Mouse (Mus musculus) ES-E14 (cell line): Measurements from ENCODE around the gene Slc45a3. TPM values are rescaled to one million over a fixed set of nuclear protein-coding genes. Genes with fewer than 3 reads are reported as not detected.

Experiments used
- DNase-seq: peaks from one replicate; pipeline ENCODE4 v3.0.0-alpha.2; 2013; ENCODE audit warnings: low read depth, low spot score
- H3K27ac ChIP-seq: 2 replicates; pipeline ENCODE4 v1.5.1; 2012; ENCODE audit warnings: low read depth, mild to moderate bottlenecking, low read length, moderate library complexity, mixed read lengths; ENCODE audit not compliant: poor library complexity, insufficient read depth, severe bottlenecking
- H3K36me3 ChIP-seq: 2 replicates; pipeline ENCODE4 v1.6.1; 2012; ENCODE audit warnings: mild to moderate bottlenecking, low read length, moderate library complexity, mixed read lengths; ENCODE audit not compliant: control insufficient read depth, poor library complexity, insufficient read depth, severe bottlenecking
- H3K4me1 ChIP-seq, 2 experiments: fragments of 150-350 bp in 1 of 2; sonication (generic) in 1 of 2; 2 replicates each; pipeline ENCODE4 v1.6.1; 2012; ENCODE audit warnings: low read length in 2 of 2, mild to moderate bottlenecking in 1 of 2, mixed read lengths in 1 of 2; ENCODE audit not compliant: control insufficient read depth in 2 of 2, insufficient read depth in 2 of 2, poor library complexity in 1 of 2
- H3K4me3 ChIP-seq, 2 experiments: fragments of 150-350 bp in 1 of 2; sonication (generic) in 1 of 2; 2 replicates each; pipeline ENCODE4 v1.5.1; 2012; ENCODE audit warnings: low read length in 2 of 2, low read depth in 1 of 2, mild to moderate bottlenecking in 1 of 2, mixed read lengths in 1 of 2; ENCODE audit not compliant: insufficient read depth in 1 of 2, poor library complexity in 1 of 2, severe bottlenecking in 1 of 2
- H3K9ac ChIP-seq: 2 replicates; pipeline ENCODE4 v1.6.1; 2012; ENCODE audit warnings: low read depth, mild to moderate bottlenecking, low read length, mixed read lengths; ENCODE audit not compliant: poor library complexity, insufficient read depth, severe bottlenecking
- H3K9me3 ChIP-seq: fragments of 150-350 bp; sonication (generic); 2 replicates; pipeline ENCODE4 v1.6.1; 2012; ENCODE audit warnings: low read depth, mild to moderate bottlenecking, low read length; ENCODE audit not compliant: control insufficient read depth, insufficient read depth
- CHD2 ChIP-seq: IDR thresholded peaks from 2 replicates; pipeline ENCODE4 v1.6.1; 2014; ENCODE audit warnings: mild to moderate bottlenecking, low read depth, low read length, inconsistent platforms
- HCFC1 ChIP-seq: IDR thresholded peaks from 2 replicates; pipeline ENCODE4 v1.6.1; 2012; ENCODE audit warnings: low read length, inconsistent platforms, borderline replicate concordance; ENCODE audit not compliant: insufficient read depth
- MAFK ChIP-seq: IDR thresholded peaks from 2 replicates; pipeline ENCODE4 v1.6.1; 2014; ENCODE audit warnings: mild to moderate bottlenecking, low read depth, low read length, inconsistent platforms; ENCODE audit not compliant: insufficient read depth
- ZC3H11A ChIP-seq: IDR thresholded peaks from 2 replicates; pipeline ENCODE4 v1.6.1; 2012; ENCODE audit warnings: low read depth, mild to moderate bottlenecking, inconsistent platforms, low read length, borderline replicate concordance
- ZNF384 ChIP-seq: IDR thresholded peaks from 2 replicates; pipeline ENCODE4 v1.6.1; 2012; ENCODE audit warnings: low read depth, low read length, inconsistent platforms
- in situ Hi-C, 2 experiments: fragments of 600-800 bp; cut with MboI; formaldehyde crosslinking; loops; one replicate each; pipeline ENCODE4 v1.15.1; 2025; ENCODE audit warnings: low sequenced_read_pairs in 2 of 2, inconsistent platforms in 1 of 2; ENCODE audit not compliant: unreplicated experiment in 2 of 2
- total RNA-seq: library from RNA; depleted of rRNA; stranded (reverse); fragments of 300-350 nt; gene quantifications from 2 replicates; pipeline ENCODE4 v1.2.3, GENCODE M21; 2012

Gene Slc45a3
- total RNA-seq, 1 experiment: 6.0 TPM

GRCm38 (mm10) chr1:131976886-131977285 lies 14.1 kb downstream of the Slc45a3 start:
- H3K36me3 ChIP-seq: no peaks in the 10 kb centered on the region; the same call in 1 of the 2 replicates
- in situ Hi-C loops: no loop called here
- TF ChIP-seq CHD2: no peak
- TF ChIP-seq ZC3H11A: no peak
- no peak for TF ChIP-seq MAFK
- no peak for TF ChIP-seq ZNF384
- no peak for TF ChIP-seq HCFC1
- DNase-seq: no peak
- H3K9me3 ChIP-seq: no peaks in the 10 kb centered on the region
- no peak overlapping the region for H3K9ac ChIP-seq
- H3K27ac ChIP-seq: no peak overlapping the region
- no peak overlapping the region for H3K4me3 ChIP-seq
- H3K4me1 ChIP-seq: peaks cover 0 to 10% of the 10 kb centered on the region in 2 experiments; a peak in 3 of 4 replicates

GRCm38 (mm10) chr1:131980471-131980870 lies 17.7 kb downstream of the Slc45a3 start:
- TF ChIP-seq ZC3H11A (no peak), MAFK (no peak)
- no peaks in the 10 kb centered on the region; the same call in 1 of the 2 replicates for H3K36me3 ChIP-seq
- H3K27ac ChIP-seq: no peak overlapping the region
- no peak overlapping the region for H3K9ac ChIP-seq
- peaks cover 0 to 2% of the 10 kb centered on the region in 2 experiments; a peak in 2 of 4 replicates for H3K4me1 ChIP-seq
- in situ Hi-C loops: no loop called here
- H3K4me3 ChIP-seq: no peak overlapping the region
- no peaks in the 10 kb centered on the region for H3K9me3 ChIP-seq
- no peak for DNase-seq

GRCm38 (mm10) chr1:131981378-131982013 lies 18.7 kb downstream of the Slc45a3 start:
- H3K27ac ChIP-seq: no peak overlapping the region
- no peak for TF ChIP-seq ZNF384
- peak; percentile 36; the same call in 1 of the 2 replicates for TF ChIP-seq ZC3H11A
- no peak overlapping the region for H3K9ac ChIP-seq
- no peak overlapping the region for H3K4me3 ChIP-seq
- H3K36me3 ChIP-seq: no peaks in the 10 kb centered on the region; the same call in 1 of the 2 replicates
- H3K9me3 ChIP-seq: no peaks in the 10 kb centered on the region
- peaks cover 0 to 2% of the 10 kb centered on the region in 2 experiments; a peak in 1 of 4 replicates for H3K4me1 ChIP-seq
- in situ Hi-C loops: no loop called here
- DNase-seq: peak; percentile 68

GRCm38 (mm10) chr1:131982907-131983306 lies 20.1 kb downstream of the Slc45a3 start:
- peak; percentile 65 for DNase-seq
- no peaks in the 10 kb centered on the region; the same call in 1 of the 2 replicates for H3K36me3 ChIP-seq

GRCm38 (mm10) chr1:131983806-131984205 lies 21.0 kb downstream of the Slc45a3 start:
- Histone ChIP-seq H3K9ac (no peak overlapping the region), H3K4me1 (no peaks in the 10 kb centered on the region; a peak in 1 of 4 replicates), H3K36me3 (no peaks in the 10 kb centered on the region; the same call in 1 of the 2 replicates), H3K4me3 (no peak overlapping the region), H3K9me3 (no peaks in the 10 kb centered on the region), H3K27ac (no peak overlapping the region)
- DNase-seq: no peak
- TF ChIP-seq ZC3H11A (no peak), ZNF384 (no peak), HCFC1 (no peak), CHD2 (no peak), MAFK (no peak)
- in situ Hi-C loops: no loop called here

More at GRCm38 (mm10) chr1:131982907-131983306, 20.1 kb downstream of the Slc45a3 start:
- H3K27ac ChIP-seq: no peak overlapping the region
- H3K4me3 ChIP-seq: no peak overlapping the region
- peak; percentile 61; the same call in 1 of the 2 replicates for TF ChIP-seq ZC3H11A
- no peak for TF ChIP-seq ZNF384
- in situ Hi-C loops: no loop called here
- no peaks in the 10 kb centered on the region for H3K9me3 ChIP-seq
- H3K9ac ChIP-seq: no peak overlapping the region
- H3K4me1 ChIP-seq: peaks cover 0 to 2% of the 10 kb centered on the region in 2 experiments; a peak in 1 of 4 replicates
